Mouse (Mus musculus): ENCODE results near the gene Diexf. TPM values are rescaled to one million over a fixed set of nuclear protein-coding genes. Genes with fewer than 3 reads are reported as not detected.

Diexf gene
- polyA plus RNA-seq, 1 experiment from 2014 or later, result 7.2 TPM

- no peak for ATAC-seq (ENCODE audit: low FRiP score, low read depth)
- peak overlapping the region; percentile 77 for H3K27ac ChIP-seq (replicated peaks)
- no peak overlapping the region for H3K4me2 ChIP-seq
- no peaks in the 10 kb centered on the region for H3K36me3 ChIP-seq
- WGBS, result 70% methylated on average over 7 of the region's 7 CpGs
- peaks cover 35% of the 10 kb centered on the region for H3K4me1 ChIP-seq (replicated peaks)
- H3K27me3 ChIP-seq, result no peaks in the 10 kb centered on the region
- H3K9ac ChIP-seq, result no peak overlapping the region
- no peak overlapping the region for H3K4me3 ChIP-seq
- no peaks in the 10 kb centered on the region for H3K9me3 ChIP-seq
Measured at GRCm38 (mm10) chr1:193083051-193083450, 47.0 kb downstream of the Diexf start.

- Histone ChIP-seq H3K4me3 (no peak overlapping the region), H3K36me3 (no peaks in the 10 kb centered on the region), H3K9me3 (no peaks in the 10 kb centered on the region), H3K27me3 (no peaks in the 10 kb centered on the region), H3K27ac (replicated peaks) (peak overlapping the region; percentile 77), H3K9ac (no peak overlapping the region), H3K4me1 (replicated peaks) (peaks cover 31% of the 10 kb centered on the region), H3K4me2 (no peak overlapping the region)
- 0 out of 2 replicates have a peak, but pooled peaks have one; percentile 65 for ATAC-seq (ENCODE audit: low FRiP score, low read depth)
- 35% methylated on average over 10 of the region's 10 CpGs for WGBS
Measured at GRCm38 (mm10) chr1:193082311-193082921, 47.7 kb downstream of the Diexf start.

- 93% methylated on average over 3 of the region's 3 CpGs for WGBS
- Histone ChIP-seq H3K4me3 (no peak overlapping the region), H3K4me1 (replicated peaks) (no peaks in the 10 kb centered on the region), H3K27ac (replicated peaks) (no peak overlapping the region), H3K36me3 (no peaks in the 10 kb centered on the region), H3K27me3 (no peaks in the 10 kb centered on the region), H3K4me2 (no peak overlapping the region), H3K9ac (no peak overlapping the region), H3K9me3 (no peaks in the 10 kb centered on the region)
- ATAC-seq (ENCODE audit: low FRiP score, low read depth), result no peak
Measured at GRCm38 (mm10) chr1:193062618-193063017, 67.5 kb downstream of the Diexf start.

- Histone ChIP-seq H3K9me3 (no peaks in the 10 kb centered on the region), H3K4me3 (no peak overlapping the region), H3K27me3 (no peaks in the 10 kb centered on the region), H3K9ac (no peak overlapping the region), H3K4me1 (replicated peaks) (no peaks in the 10 kb centered on the region), H3K36me3 (no peaks in the 10 kb centered on the region), H3K4me2 (no peak overlapping the region), H3K27ac (replicated peaks) (no peak overlapping the region)
- WGBS, result 77% methylated on average over 2 of the region's 2 CpGs
- no peak for ATAC-seq (ENCODE audit: low FRiP score, low read depth)
Measured at GRCm38 (mm10) chr1:193060167-193060566, 69.9 kb downstream of the Diexf start.

- no peak overlapping the region for H3K4me2 ChIP-seq
- no peaks in the 10 kb centered on the region for H3K27me3 ChIP-seq
- no peaks in the 10 kb centered on the region for H3K4me1 ChIP-seq (replicated peaks)
- no peaks in the 10 kb centered on the region for H3K9me3 ChIP-seq
- H3K9ac ChIP-seq, result no peak overlapping the region
- H3K4me3 ChIP-seq, result no peak overlapping the region
- ATAC-seq (ENCODE audit: low FRiP score, low read depth), result no peak
- no peaks in the 10 kb centered on the region for H3K36me3 ChIP-seq
- no peak overlapping the region for H3K27ac ChIP-seq (replicated peaks)
- WGBS, result 55% methylated on average over 5 of the region's 5 CpGs
Measured at GRCm38 (mm10) chr1:193059596-193059995, 70.5 kb downstream of the Diexf start.

GRCm38 (mm10) chr1:193054401-193054800 lies 75.7 kb downstream of the Diexf start:
- Histone ChIP-seq H3K9ac (no peak overlapping the region), H3K27ac (replicated peaks) (no peak overlapping the region), H3K27me3 (no peaks in the 10 kb centered on the region), H3K9me3 (no peaks in the 10 kb centered on the region), H3K36me3 (no peaks in the 10 kb centered on the region), H3K4me2 (no peak overlapping the region), H3K4me3 (no peak overlapping the region), H3K4me1 (replicated peaks) (no peaks in the 10 kb centered on the region)
- 74% methylated on average over 5 of the region's 5 CpGs for WGBS
- no peak for ATAC-seq (ENCODE audit: low FRiP score, low read depth)

DNA sequence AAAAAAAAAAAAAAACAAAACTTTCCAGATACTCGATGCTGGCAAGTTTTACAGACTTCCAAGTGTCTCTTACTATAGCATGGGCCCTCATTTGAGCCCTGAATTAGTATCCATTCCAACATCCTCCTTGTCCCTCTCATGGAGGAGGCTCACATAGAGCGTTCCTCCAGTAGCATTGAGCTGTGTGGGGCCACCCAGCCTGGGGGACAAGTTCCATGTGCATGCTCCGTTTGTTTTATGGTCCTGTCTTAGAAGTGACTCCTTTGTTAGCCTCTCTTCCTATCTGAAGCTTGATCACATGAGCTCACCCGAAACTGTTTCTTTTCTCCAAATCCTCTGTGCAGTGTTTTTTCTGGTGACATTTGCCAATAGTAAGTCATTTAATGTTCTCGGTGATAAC lies 77.0 kb downstream of the Diexf start:
- ATAC-seq (ENCODE audit: low FRiP score, low read depth), result no peak
- WGBS, result 81% methylated on average over 5 of the region's 5 CpGs
- H3K9ac ChIP-seq, result no peak overlapping the region
- no peaks in the 10 kb centered on the region for H3K9me3 ChIP-seq
- no peaks in the 10 kb centered on the region for H3K4me1 ChIP-seq (replicated peaks)
- no peaks in the 10 kb centered on the region for H3K36me3 ChIP-seq
- H3K27ac ChIP-seq (replicated peaks), result no peak overlapping the region
- H3K4me2 ChIP-seq, result no peak overlapping the region
- H3K27me3 ChIP-seq, result no peaks in the 10 kb centered on the region
- H3K4me3 ChIP-seq, result no peak overlapping the region

GRCm38 (mm10) chr1:193047616-193048015 lies 82.5 kb downstream of the Diexf start:
- Histone ChIP-seq H3K4me2 (no peak overlapping the region), H3K9ac (no peak overlapping the region), H3K27me3 (no peaks in the 10 kb centered on the region), H3K36me3 (no peaks in the 10 kb centered on the region), H3K4me3 (no peak overlapping the region), H3K27ac (replicated peaks) (no peak overlapping the region), H3K9me3 (no peaks in the 10 kb centered on the region), H3K4me1 (replicated peaks) (no peaks in the 10 kb centered on the region)
- ATAC-seq (ENCODE audit: low FRiP score, low read depth), result no peak
- WGBS, result 84% methylated on average over 4 of the region's 4 CpGs

DNA sequence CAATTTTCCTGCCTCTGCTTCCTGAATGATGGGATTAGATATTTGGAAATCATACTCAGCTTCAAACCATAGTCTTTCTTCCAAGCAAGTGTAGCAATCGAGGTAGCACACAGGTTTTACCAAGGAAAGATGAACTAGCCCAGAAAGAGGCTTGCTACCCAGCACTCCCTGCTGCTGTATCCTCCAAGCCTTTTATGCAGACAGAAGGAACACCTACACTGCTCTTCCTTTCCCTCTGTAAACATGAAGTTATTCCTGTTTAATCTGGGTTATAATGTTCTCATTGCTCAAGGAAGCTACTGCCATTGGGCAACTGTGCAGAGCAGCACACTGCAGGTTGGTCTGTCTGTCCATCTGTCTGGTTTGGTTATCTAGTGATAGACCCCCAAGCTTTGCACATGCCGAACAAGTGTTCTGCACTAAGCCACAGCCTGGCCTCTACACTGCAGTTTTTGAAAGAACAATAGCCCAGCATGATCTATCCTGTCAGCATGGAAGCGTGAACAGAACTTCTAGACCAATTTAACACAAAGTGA lies 87.2 kb downstream of the Diexf start:
- no peak for ATAC-seq (ENCODE audit: low FRiP score, low read depth)
- H3K9ac ChIP-seq, result no peak overlapping the region
- H3K27ac ChIP-seq (replicated peaks), result no peak overlapping the region
- H3K4me3 ChIP-seq, result no peak overlapping the region
- H3K4me1 ChIP-seq (replicated peaks), result no peaks in the 10 kb centered on the region
- no peaks in the 10 kb centered on the region for H3K9me3 ChIP-seq
- 71% methylated on average over 3 of the region's 3 CpGs for WGBS
- no peaks in the 10 kb centered on the region for H3K27me3 ChIP-seq
- no peak overlapping the region for H3K4me2 ChIP-seq
- H3K36me3 ChIP-seq, result no peaks in the 10 kb centered on the region

Other genes starting within 250 kb of the Diexf start
- 5.8 and 5.9 TPM in 2 replicates for gene Syt14, start 94.5 kb downstream of the Diexf start, polyA plus RNA-seq (2015; fragmentation: Nextera tagmentation; extraction: Ambion mirVana)
- gene Irf6, start 22.8 kb upstream of the Diexf start, polyA plus RNA-seq (2015; fragmentation: Nextera tagmentation; extraction: Ambion mirVana), result 0.72 and 0.75 TPM in 2 replicates
- 11.1 and 11.8 TPM in 2 replicates for gene A130010J15Rik, start 37.8 kb upstream of the Diexf start, polyA plus RNA-seq (2015; fragmentation: Nextera tagmentation; extraction: Ambion mirVana)
- gene Traf3ip3, start 71.4 kb upstream of the Diexf start, polyA plus RNA-seq (2015; fragmentation: Nextera tagmentation; extraction: Ambion mirVana), result 2.3 and 2.5 TPM in 2 replicates
- gene Lamb3, start 77.4 kb upstream of the Diexf start, polyA plus RNA-seq (2015; fragmentation: Nextera tagmentation; extraction: Ambion mirVana), result 0.54 and 0.56 TPM in 2 replicates
- gene Hsd11b1, start 133.8 kb upstream of the Diexf start, polyA plus RNA-seq (2015; fragmentation: Nextera tagmentation; extraction: Ambion mirVana), result 0.28 and 0.40 TPM in 2 replicates
- 7.9 and 8.2 TPM in 2 replicates for gene G0s2, start 142.9 kb upstream of the Diexf start, polyA plus RNA-seq (2015; fragmentation: Nextera tagmentation; extraction: Ambion mirVana)
- gene Camk1g, start 240.0 kb upstream of the Diexf start, polyA plus RNA-seq (2015; fragmentation: Nextera tagmentation; extraction: Ambion mirVana), result 40.5 and 41.0 TPM in 2 replicates

Data from hindbrain, embryonic 15.5 days (tissue).